Mouse (Mus musculus) heart, postnatal 0 days (tissue): ENCODE measurements around the gene Myo16.

Experiments
- CTCF ChIP-seq: IDR thresholded peaks from 2 replicates; pipeline ENCODE4 v1.5.1; 2016; ENCODE audit warnings: antibody characterized with exemption, control low read depth, low read depth
- EP300 ChIP-seq: IDR thresholded peaks from 2 replicates; pipeline ENCODE4 v1.6.1; 2016; ENCODE audit warnings: antibody characterized with exemption, low read depth

GRCm38 (mm10) chr8:10568448-10568847 is 414.7 kb downstream of the Myo16 start:
- TF ChIP-seq CTCF (no peak), EP300 (no peak)
